Mouse (Mus musculus) G1E (cell line): Measurements from ENCODE around the gene Ttk. TPM values are rescaled to one million over a fixed set of nuclear protein-coding genes. Genes with fewer than 3 reads are reported as not detected.

Experiments
- ATAC-seq: 2 replicates; pipeline ENCODE4 v1.8.0; 2016; ENCODE audit warnings: mild to moderate bottlenecking; ENCODE audit not compliant: insufficient number of reproducible peaks, poor library complexity, low FRiP score, severe bottlenecking; ENCODE audit errors: extremely low read depth
- DNase-seq: peaks from one replicate; pipeline ENCODE4 v3.0.0; 2012; ENCODE audit warnings: low spot score
- H3K27me3 ChIP-seq: 2 replicates; pipeline ENCODE4 v1.6.1; 2012; ENCODE audit warnings: mild to moderate bottlenecking, low read length, inconsistent platforms; ENCODE audit not compliant: insufficient read depth
- H3K36me3 ChIP-seq: replicated peaks from 2 replicates; pipeline ENCODE3; 2012; ENCODE audit warnings: mild to moderate bottlenecking, inconsistent platforms
- H3K4me1 ChIP-seq: 2 replicates; pipeline ENCODE4 v1.6.1; 2012; ENCODE audit warnings: low read depth, low read length, inconsistent platforms, mixed read lengths; ENCODE audit not compliant: insufficient read depth
- H3K4me3 ChIP-seq: 2 replicates; pipeline ENCODE4 v1.5.1; 2012; ENCODE audit warnings: low read depth, mild to moderate bottlenecking, inconsistent platforms, low read length, moderate library complexity, mixed read lengths
- H3K9me3 ChIP-seq: replicated peaks from 2 replicates; pipeline ENCODE4 v1.6.1; 2012; ENCODE audit warnings: inconsistent platforms
- CTCF ChIP-seq: IDR thresholded peaks from 2 replicates; pipeline ENCODE4 v1.5.1; 2012; ENCODE audit warnings: low read depth, low read length, inconsistent platforms, mixed read lengths
- GATA1 ChIP-seq: IDR thresholded peaks from 2 replicates; pipeline ENCODE4 v1.6.1; 2012; ENCODE audit warnings: borderline replicate concordance, low read length, inconsistent platforms, mixed read lengths
- GATA2 ChIP-seq: IDR thresholded peaks from 2 replicates; pipeline ENCODE4 v1.6.1; 2012; ENCODE audit warnings: low read depth, low read length, inconsistent platforms, borderline replicate concordance
- POLR2AphosphoS5 ChIP-seq: IDR thresholded peaks from 2 replicates; pipeline ENCODE4 v1.6.1; 2012; ENCODE audit warnings: low read depth, low read length, inconsistent platforms; ENCODE audit not compliant: insufficient replicate concordance
- TAL1 ChIP-seq: conservative IDR thresholded peaks from 2 replicates; pipeline ENCODE4 v1.6.1; 2012; ENCODE audit warnings: low read depth, low read length, inconsistent platforms, mixed read lengths
- polyA plus RNA-seq: library from polyadenylated mRNA; stranded (reverse); fragments of >175 nt; gene quantifications from 2 replicates; pipeline ENCODE4 v1.2.3, GENCODE M21; 2012
- total RNA-seq, 2 experiments: library from RNA; stranded (forward) in 1 of 2; stranded (reverse) in 1 of 2; fragments of 200-1000 nt in 1 of 2; fragments of >200 nt in 1 of 2; fragmentation: Nextera tagmentation in 1 of 2; gene quantifications; 2 replicates each; pipeline ENCODE4 v1.2.3; 2014 to 2017

The Ttk gene
- total and polyA plus RNA-seq, 3 experiments = 1.4 to 61.1 (median 37.1) TPM

- H3K27me3 ChIP-seq = no peaks in the 10 kb centered on the region
- H3K9me3 ChIP-seq = no peaks in the 10 kb centered on the region
- DNase-seq (no peak), ATAC-seq (no peak)
- H3K36me3 ChIP-seq = no peaks in the 10 kb centered on the region
- TF ChIP-seq GATA1 = no peak
- no peak for TF ChIP-seq GATA2
- TF ChIP-seq POLR2AphosphoS5 = no peak
- no peak for TF ChIP-seq CTCF
- no peak for TF ChIP-seq TAL1
- H3K4me1 ChIP-seq = no peaks in the 10 kb centered on the region
- H3K4me3 ChIP-seq = no peak overlapping the region
These were observed 75.3 kb downstream of the Ttk start for GRCm38 (mm10) chr9:83909836-83910235.

DNA sequence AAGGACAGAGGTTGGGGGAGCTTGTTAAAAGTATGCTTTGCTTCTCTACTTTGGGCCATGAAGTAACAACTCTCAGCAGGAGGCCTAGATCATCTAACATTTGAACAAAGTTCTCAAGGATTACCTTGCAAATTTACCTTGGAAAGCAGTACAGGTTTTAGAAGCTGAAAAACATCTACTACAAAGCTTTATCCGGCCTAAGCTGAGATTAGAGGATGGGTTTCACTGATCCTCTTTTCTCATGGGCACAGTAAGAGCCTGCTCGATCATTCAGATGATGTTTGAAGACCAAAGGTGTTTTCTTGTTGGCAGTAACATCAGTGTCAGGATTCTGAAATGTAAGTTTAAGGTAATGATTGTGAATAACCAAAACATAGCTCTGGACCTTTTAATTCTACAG, 76.4 kb downstream of the Ttk start:
- H3K27me3 ChIP-seq = no peaks in the 10 kb centered on the region
- H3K36me3 ChIP-seq = no peaks in the 10 kb centered on the region
- TF ChIP-seq POLR2AphosphoS5 = no peak
- DNase-seq = no peak
- H3K4me3 ChIP-seq = no peak overlapping the region
- no peak for ATAC-seq
- H3K9me3 ChIP-seq = no peaks in the 10 kb centered on the region
- no peaks in the 10 kb centered on the region for H3K4me1 ChIP-seq

Other genes with a start within 250 kb of the Ttk start
- not detected in 2 replicates for gene Elovl4, start 28.4 kb upstream of the Ttk start, total RNA-seq (2014; fragmentation: Nextera tagmentation)
- gene Elovl4, start 28.4 kb upstream of the Ttk start, total RNA-seq (2017) = 0.06 TPM in 1 of 2 replicates, not detected in the other
- not detected in 2 replicates for gene Elovl4, start 28.4 kb upstream of the Ttk start, polyA plus RNA-seq
- 27.6 and 32.0 TPM in 2 replicates for gene Bckdhb, start 90.5 kb downstream of the Ttk start, total RNA-seq (2014; fragmentation: Nextera tagmentation)
- gene Bckdhb, start 90.5 kb downstream of the Ttk start, total RNA-seq (2017) = 22.2 and 24.2 TPM in 2 replicates
- gene Bckdhb, start 90.5 kb downstream of the Ttk start, polyA plus RNA-seq = 13.2 and 17.5 TPM in 2 replicates